In the genomic region with DNA sequence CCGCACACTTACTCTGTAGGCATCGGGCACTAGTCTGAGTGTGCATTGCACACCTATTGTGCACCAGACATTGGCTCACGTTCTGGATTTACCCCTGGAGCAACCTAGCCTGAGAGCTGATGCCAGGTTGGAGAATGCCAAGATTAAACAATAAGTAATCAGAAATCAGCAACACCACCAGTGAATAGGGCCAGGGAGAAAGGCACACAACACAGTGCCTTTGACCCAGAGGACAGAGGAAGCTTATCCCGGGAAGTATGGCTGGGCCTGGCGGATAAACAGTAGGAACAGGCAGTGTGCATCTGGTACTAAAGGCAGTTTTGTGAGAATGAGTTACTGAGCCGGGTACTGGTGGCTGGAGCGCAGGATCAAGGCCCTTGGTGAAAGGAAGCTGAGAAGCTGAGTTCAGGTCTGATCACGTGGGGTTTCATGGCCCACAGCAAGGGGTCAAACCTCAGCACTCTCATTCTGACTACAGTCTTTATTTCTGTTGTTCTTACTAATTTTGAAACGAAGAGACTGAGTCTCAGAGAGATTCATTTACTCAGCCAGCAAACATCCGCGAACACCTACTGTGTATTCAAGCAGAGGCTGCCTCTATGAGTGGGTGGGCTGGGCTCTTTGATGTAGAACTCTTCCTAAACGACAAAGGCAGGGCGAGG, we compare ENCODE assay signal across 27 mouse cellular contexts.
DNase-seq lines count a peak whose midpoint lies in the region; ATAC-seq lines count a peak whose summit lies in the region.
"Had no signal": no experiment of that assay in that cellular context is flagged by ENCODE, and none has a peak within 500 bp of the region (broad histone marks: within the 10 kb centered on the region; RNA-seq: fewer than 3 reads in every experiment).

No protein-coding gene starts in this region.

- H3K4me2 ChIP-seq in forebrain, embryonic 15.5 days (replicated peaks) = no peak overlapping the region
- H3K4me2 ChIP-seq in forebrain, embryonic 16.5 days (ENCODE audit: low read length) = no peak overlapping the region
- H3K4me2 ChIP-seq in hindbrain, embryonic 14.5 days (replicated peaks) = no peak overlapping the region
- H3K4me2 ChIP-seq: embryonic facial prominence, embryonic 13.5 days; forebrain, embryonic 13.5 days; heart, embryonic 12.5 days; heart, embryonic 15.5 days; hindbrain, embryonic 13.5 days had no signal

- H3K27me3 ChIP-seq in forebrain, embryonic 15.5 days = no peaks in the 10 kb centered on the region
- no peaks in the 10 kb centered on the region for H3K27me3 ChIP-seq in forebrain, embryonic 16.5 days (replicated peaks; ENCODE audit: control insufficient read depth, insufficient read depth, low read length)
- H3K27me3 ChIP-seq in hindbrain, embryonic 10.5 days (ENCODE audit: insufficient read depth, poor library complexity, severe bottlenecking) = 0 out of 2 replicates have a peak, but pooled peaks cover 9% of the 10 kb centered on the region
- no peaks in the 10 kb centered on the region for H3K27me3 ChIP-seq in hindbrain, embryonic 14.5 days (ENCODE audit: control insufficient read depth, insufficient read depth, low read length)
- H3K27me3 ChIP-seq: forebrain, embryonic 13.5 days had no signal

- H3K27ac ChIP-seq in forebrain, embryonic 15.5 days (replicated peaks) = peak overlapping the region; percentile 45; the same call in 1 of the 2 replicates
- no peak overlapping the region for H3K27ac ChIP-seq in forebrain, embryonic 16.5 days (ENCODE audit: low read length)
- peak overlapping the region; percentile 1; the same call in 1 of the 2 replicates for H3K27ac ChIP-seq in hindbrain, embryonic 10.5 days
- no peak overlapping the region for H3K27ac ChIP-seq in hindbrain, embryonic 14.5 days
- H3K27ac ChIP-seq: embryonic facial prominence, embryonic 10.5 days; embryonic facial prominence, embryonic 13.5 days; forebrain, embryonic 13.5 days; heart, embryonic 15.5 days; hindbrain, embryonic 13.5 days; hindbrain, postnatal 0 days had no signal

- no peak for ATAC-seq in forebrain, embryonic 15.5 days (replicated peaks)
- ATAC-seq in forebrain, embryonic 16.5 days = no peak
- no peak for ATAC-seq in hindbrain, embryonic 14.5 days (ENCODE audit: low FRiP score)
- ATAC-seq: CD4-positive, CD25-positive, alpha-beta regulatory T cell, adult 4 months; forebrain, embryonic 13.5 days; hindbrain, postnatal 0 days; inflammation-experienced regulatory T-cells, adult 6 months; intestine, embryonic 16.5 days had no signal

- no peak overlapping the region for H3K4me3 ChIP-seq in forebrain, embryonic 15.5 days
- H3K4me3 ChIP-seq in forebrain, embryonic 16.5 days (replicated peaks; ENCODE audit: low read length) = no peak overlapping the region
- H3K4me3 ChIP-seq in hindbrain, embryonic 10.5 days = no peak overlapping the region
- no peak overlapping the region for H3K4me3 ChIP-seq in hindbrain, embryonic 14.5 days (replicated peaks; ENCODE audit: low read length)
- H3K4me3 ChIP-seq: embryonic facial prominence, embryonic 10.5 days; embryonic facial prominence, embryonic 13.5 days; erythroblast, embryonic 14.5 days; forebrain, embryonic 13.5 days; heart, embryonic 12.5 days; heart, embryonic 15.5 days; hindbrain, embryonic 13.5 days had no signal

- 68% methylated on average over 13 of the region's 13 CpGs for WGBS in forebrain, embryonic 15.5 days
- 64% methylated on average over 13 of the region's 13 CpGs for WGBS in forebrain, embryonic 16.5 days
- WGBS in hindbrain, embryonic 10.5 days = 67% methylated on average over 13 of the region's 13 CpGs
- 63% methylated on average over 13 of the region's 13 CpGs for WGBS in hindbrain, embryonic 14.5 days

- H3K9me3 ChIP-seq in forebrain, embryonic 15.5 days = no peaks in the 10 kb centered on the region
- H3K9me3 ChIP-seq in forebrain, embryonic 16.5 days (ENCODE audit: control insufficient read depth, low read length) = no peaks in the 10 kb centered on the region
- no peaks in the 10 kb centered on the region for H3K9me3 ChIP-seq in hindbrain, embryonic 10.5 days
- H3K9me3 ChIP-seq in hindbrain, embryonic 14.5 days (ENCODE audit: control insufficient read depth, low read length) = no peaks in the 10 kb centered on the region
- H3K9me3 ChIP-seq: embryonic facial prominence, embryonic 10.5 days; embryonic facial prominence, embryonic 13.5 days; forebrain, embryonic 13.5 days; heart, embryonic 12.5 days; heart, embryonic 15.5 days; hindbrain, embryonic 13.5 days had no signal

- DNase-seq in hindbrain, embryonic 10.5 days (ENCODE audit: low spot score) = no peak
- DNase-seq in hindbrain, embryonic 14.5 days (ENCODE audit: low spot score) = no peak
- DNase-seq in A20 (ENCODE audit: low read depth, low spot score) (peak; percentile 24), ZHBTc4 (ENCODE audit: low read depth, low spot score) (peak; percentile 32)
- no peak for DNase-seq in layer of hippocampus, adult 11-12 months (ENCODE audit: low spot score)
- DNase-seq: adrenal gland, postnatal 10 days; cerebellum, adult 11 months; cerebellum, adult 2 months; cerebellum, adult 9-11 months; cerebellum, postnatal 25 days; gastrocnemius, postnatal 10 days; gastrocnemius, postnatal 36 days; heart, postnatal 10 days; kidney, adult 8-10 months had no signal

- peaks cover 20% of the 10 kb centered on the region for H3K4me1 ChIP-seq in forebrain, embryonic 15.5 days
- peaks cover 13% of the 10 kb centered on the region; the same call in 1 of the 2 replicates for H3K4me1 ChIP-seq in forebrain, embryonic 16.5 days (replicated peaks; ENCODE audit: control insufficient read depth, insufficient read depth, low read length)
- H3K4me1 ChIP-seq in hindbrain, embryonic 10.5 days (replicated peaks) = peaks cover 32% of the 10 kb centered on the region
- H3K4me1 ChIP-seq in hindbrain, embryonic 14.5 days (replicated peaks; ENCODE audit: control insufficient read depth, insufficient read depth, low read length) = peaks cover 11% of the 10 kb centered on the region

- no peak overlapping the region for H3K9ac ChIP-seq in forebrain, embryonic 15.5 days (replicated peaks)
- no peak overlapping the region for H3K9ac ChIP-seq in forebrain, embryonic 16.5 days (replicated peaks; ENCODE audit: low read depth, low read length)
- H3K9ac ChIP-seq in hindbrain, embryonic 14.5 days = no peak overlapping the region
- H3K9ac ChIP-seq: embryonic facial prominence, embryonic 13.5 days; forebrain, embryonic 13.5 days; heart, embryonic 12.5 days; heart, embryonic 15.5 days; hindbrain, embryonic 13.5 days had no signal

- no peaks in the 10 kb centered on the region for H3K36me3 ChIP-seq in forebrain, embryonic 15.5 days
- no peaks in the 10 kb centered on the region for H3K36me3 ChIP-seq in forebrain, embryonic 16.5 days (ENCODE audit: control insufficient read depth, insufficient read depth)
- H3K36me3 ChIP-seq in hindbrain, embryonic 10.5 days = no peaks in the 10 kb centered on the region
- no peaks in the 10 kb centered on the region for H3K36me3 ChIP-seq in hindbrain, embryonic 14.5 days (replicated peaks; ENCODE audit: control insufficient read depth, insufficient read depth)
- H3K36me3 ChIP-seq: embryonic facial prominence, embryonic 10.5 days; embryonic facial prominence, embryonic 13.5 days; heart, embryonic 12.5 days; heart, embryonic 15.5 days; hindbrain, embryonic 13.5 days had no signal

Comparison
In these comparisons a context has a peak if more than half of its experiments do, and no peak if none do; other contexts are left out.
1. H3K27ac ChIP-seq: peak in forebrain, embryonic 15.5 days (single experiment) and hindbrain, embryonic 10.5 days (single experiment); none in forebrain, embryonic 16.5 days (single experiment) and hindbrain, embryonic 14.5 days (single experiment).
2. DNase-seq: peak in A20 (single experiment) and ZHBTc4 (single experiment); none in hindbrain, embryonic 10.5 days (single experiment), hindbrain, embryonic 14.5 days (single experiment) and layer of hippocampus, adult 11-12 months (single experiment).